Mouse (Mus musculus) layer of hippocampus, postnatal 25 days (tissue): ENCODE results near the gene Nedd4. TPM values are rescaled to one million over a fixed set of nuclear protein-coding genes. Genes with fewer than 3 reads are reported as not detected.
"Not testable (repeated sequence)": the region's sequence is repeated elsewhere in the genome, so short reads cannot be mapped to it uniquely, and the experiment has no call there.

ENCODE experiments used
- DNase-seq, 2 experiments: peaks; one replicate each; pipeline ENCODE4 v3.0.0; 2022; ENCODE audit warnings: mixed read lengths in 2 of 2, low spot score in 1 of 2; ENCODE audit errors: extremely low spot score in 1 of 2
- total RNA-seq, 2 experiments: library from RNA; stranded (reverse); gene quantifications; 2 replicates each; pipeline ENCODE4 v1.2.3; 2021

Gene Nedd4
- total RNA-seq, 2 experiments from 2014 or later, result 297 to 304 TPM

DNA sequence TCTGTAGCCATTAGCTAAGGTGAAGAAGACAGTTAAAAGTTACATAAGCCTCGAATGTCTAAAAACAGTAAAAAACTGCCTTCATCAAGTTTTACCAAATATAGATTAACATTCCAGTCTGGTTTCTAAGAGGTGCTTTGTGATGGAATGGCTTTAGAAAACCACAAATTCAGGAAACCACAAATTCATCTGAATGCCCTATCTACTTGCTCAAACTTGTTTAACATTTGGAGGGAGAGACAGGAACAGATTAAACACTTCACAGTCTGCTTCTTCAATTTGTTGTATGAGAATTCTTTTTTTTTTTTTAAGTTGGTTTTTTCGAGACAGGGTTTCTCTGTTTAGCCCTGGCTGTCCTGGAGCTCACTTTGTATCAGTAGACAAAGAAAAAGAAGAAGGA is 12.4 kb upstream of the Nedd4 start:
- DNase-seq, result no peak

DNA sequence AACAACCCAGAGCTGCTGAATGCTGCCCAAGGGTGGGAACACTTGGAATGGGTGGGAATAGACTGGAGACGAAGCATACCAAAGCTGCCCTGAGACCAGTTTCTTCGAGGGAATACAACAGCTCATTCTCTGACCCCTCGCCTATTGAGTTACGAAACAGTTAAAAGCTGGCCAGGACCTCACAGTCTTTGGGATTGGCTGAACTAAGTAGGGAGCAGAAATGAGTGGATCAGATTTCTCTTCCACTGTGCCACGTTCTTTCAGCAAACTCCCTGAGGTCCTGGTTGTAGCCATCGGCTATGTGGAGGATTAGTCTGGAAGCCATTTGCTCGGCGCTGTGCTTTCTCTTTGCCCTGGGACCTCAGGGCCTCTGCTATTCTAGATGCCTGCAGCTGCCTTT is 9.2 kb upstream of the Nedd4 start:
- no peak for DNase-seq

DNA sequence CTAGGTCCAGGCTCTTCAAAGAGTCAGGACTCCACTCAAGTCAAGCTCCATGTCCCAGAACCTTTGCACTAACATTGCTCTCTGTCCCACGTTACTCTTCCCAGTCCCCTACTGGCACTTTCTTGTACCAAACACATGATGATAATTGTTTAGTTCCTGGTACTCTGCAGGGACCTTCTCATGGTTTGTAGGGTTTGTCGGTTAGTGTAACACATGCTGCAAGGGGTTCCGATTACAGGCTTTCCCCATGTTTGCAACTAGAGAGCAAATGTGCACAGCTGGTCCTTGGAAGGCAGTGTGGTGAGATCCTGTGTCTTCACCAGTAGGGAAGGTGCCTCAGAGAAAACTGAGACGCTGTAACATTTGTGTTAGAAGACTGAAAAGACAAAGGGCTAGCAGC is 8.6 kb upstream of the Nedd4 start:
- no peak for DNase-seq

DNA sequence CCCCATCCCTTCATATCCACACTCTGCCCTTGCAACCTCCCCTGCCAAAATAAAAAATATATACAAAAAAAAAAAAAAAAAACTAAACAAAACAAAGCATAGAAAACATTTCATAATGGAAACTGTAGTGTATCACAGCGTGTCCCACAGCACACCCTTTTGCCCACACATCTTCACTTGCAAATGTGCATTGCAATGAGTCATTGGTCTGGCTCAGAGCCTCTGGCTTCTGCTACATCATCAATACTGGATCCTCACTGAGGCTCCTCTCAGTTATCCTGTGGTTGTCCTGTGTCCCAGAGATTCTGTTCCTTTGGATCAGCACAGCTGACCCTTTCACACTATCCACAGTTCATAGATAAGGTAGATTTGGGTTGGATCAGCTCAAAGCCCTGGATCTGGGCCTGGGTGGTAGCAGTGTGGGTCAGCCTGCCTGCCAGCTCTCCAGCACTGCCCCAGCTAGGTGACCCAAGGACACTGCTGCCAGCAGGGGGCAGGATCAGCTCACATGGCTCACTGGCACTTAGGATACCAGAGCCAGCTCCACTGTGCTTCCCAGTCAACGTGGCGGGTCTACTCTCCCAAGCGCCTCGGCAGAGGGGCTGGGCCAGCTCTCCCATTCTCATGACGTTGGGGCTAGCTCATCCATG is 7.4 kb upstream of the Nedd4 start:
- DNase-seq, result peak in 1 of 2 experiments; percentile 65

DNA sequence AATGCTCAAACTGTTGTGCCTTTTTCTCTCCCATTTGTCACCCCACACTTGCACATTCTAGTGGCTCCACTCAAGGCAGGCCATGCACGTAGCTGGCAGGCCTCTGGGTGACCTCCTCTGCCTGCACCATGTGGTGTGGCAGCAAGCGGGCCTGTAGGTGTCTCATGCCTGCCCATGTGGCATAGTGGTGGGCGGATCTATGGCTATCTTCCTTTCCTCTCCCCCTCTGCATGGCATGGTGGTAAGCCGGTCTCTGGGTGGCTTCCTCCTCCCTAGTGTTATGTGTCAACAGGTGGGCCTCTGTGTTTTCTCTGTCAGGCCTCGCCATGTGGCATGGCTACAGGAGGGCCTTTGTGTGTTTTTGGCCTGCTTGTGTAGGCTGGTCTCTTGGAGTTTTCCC is 6.5 kb upstream of the Nedd4 start:
- no peak for DNase-seq

DNA sequence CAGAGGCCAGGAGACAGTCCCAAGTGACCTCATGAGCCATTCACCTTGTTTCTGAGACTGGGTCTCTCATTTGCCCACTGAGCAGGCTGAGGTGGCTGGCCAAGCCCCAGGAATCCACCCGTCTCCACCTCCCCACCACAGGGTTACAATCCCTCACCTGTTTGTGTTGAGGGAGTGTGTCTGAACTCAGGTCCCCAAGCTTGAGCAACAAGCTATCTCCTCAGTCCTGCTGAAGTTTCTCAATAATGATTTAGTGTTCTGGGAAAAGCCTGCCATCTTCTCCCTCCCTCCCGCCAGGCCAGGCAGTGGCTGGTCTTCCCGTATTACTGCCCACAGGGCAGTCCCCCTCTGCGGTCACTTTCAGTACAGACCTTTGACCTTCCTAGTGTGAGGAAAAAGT is 5.7 kb upstream of the Nedd4 start:
- no peak for DNase-seq

DNA sequence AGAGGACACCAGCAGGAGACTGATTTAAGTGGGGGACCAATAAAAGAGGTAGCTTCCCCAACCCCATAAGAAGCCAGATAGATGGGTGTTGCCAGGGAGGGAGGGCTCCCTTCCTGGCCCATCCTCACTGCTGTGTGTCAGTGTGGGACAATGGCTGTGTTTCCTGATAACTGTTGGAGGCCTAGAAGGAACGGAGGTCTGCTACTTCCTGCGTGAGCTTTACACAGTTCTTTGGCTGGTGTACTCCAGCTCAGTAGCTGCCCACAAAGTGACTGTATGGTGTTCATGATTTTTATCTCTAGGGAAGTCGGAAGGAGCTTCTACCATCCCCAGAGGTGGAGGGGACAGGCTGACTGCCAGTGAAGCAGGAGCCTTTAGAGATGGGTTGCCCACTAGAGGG is 5.2 kb upstream of the Nedd4 start:
- DNase-seq, result no peak

DNA sequence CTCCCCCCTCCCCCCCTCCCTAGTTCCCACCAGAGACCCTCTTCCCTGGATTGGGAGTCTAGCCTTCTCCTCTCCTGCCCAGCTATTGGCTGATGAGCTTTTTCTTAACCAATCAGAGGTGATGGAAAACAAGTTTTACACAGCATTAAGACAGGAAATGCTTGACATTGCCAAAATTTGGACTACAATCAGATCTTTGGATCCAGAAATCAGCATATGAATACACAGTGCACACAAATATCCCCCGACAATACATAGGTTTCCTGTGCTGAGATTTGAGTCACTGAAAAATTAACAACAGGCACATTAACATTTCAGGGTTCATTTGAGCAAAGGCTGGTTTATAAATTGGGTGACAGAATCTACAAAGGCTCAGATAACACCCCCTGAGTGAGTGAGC is 4.5 kb upstream of the Nedd4 start:
- no peak for DNase-seq

DNA sequence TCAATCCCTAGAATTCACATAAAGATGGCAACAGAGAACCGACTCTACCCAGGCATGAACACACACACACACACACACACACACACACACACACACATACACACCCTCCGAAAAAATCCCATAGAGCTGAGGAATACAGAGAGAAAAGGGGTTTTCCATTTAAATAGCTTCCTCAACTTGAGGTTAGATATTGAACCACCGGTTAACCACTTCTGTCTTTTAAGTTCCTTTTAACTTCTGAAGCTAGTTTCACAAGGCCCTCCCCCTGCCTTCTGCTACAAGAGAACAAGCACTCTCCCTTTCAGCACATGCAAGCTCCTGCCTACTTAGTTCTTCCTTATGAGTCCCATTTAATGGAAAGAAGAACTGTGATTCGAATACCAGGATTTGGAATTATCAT is 2.0 kb upstream of the Nedd4 start:
- DNase-seq, result no peak

DNA sequence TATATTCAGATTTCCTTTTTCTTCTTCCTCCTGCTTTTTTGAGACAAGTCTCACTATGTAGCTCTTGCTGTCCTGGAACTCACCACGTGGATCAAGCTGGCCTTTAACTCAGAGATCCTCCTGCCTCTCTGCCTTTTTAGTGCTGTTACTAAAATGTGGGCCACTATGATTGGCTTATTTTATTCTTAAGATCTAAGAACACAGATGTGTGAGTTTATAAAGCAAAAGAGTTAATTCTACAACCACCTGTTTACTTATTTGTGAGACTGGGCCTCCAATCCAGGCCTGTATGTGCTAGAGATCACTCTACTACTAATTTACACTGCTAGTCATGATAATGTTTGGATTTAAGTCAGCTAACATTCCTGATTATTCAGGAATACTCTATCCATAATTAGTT is 1.2 kb upstream of the Nedd4 start:
- no peak for DNase-seq

DNA sequence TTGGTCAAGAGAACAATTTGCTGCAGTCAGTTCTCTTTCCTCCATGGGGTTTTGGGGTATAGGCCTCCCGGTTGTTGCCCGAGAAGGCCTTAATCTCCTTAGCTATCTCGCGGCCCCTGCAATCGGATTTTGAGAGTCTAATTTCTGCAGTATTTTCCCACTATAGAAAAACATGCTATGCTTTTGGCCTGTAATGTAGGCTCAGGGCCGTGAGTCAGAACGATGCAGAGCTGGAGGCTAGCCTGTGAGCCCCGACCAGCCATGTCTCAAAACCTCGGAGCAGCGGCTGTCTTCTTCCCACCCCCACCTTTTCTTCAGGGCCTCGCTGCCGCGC is 618 bp upstream of the Nedd4 start:
- no peak for DNase-seq

DNA sequence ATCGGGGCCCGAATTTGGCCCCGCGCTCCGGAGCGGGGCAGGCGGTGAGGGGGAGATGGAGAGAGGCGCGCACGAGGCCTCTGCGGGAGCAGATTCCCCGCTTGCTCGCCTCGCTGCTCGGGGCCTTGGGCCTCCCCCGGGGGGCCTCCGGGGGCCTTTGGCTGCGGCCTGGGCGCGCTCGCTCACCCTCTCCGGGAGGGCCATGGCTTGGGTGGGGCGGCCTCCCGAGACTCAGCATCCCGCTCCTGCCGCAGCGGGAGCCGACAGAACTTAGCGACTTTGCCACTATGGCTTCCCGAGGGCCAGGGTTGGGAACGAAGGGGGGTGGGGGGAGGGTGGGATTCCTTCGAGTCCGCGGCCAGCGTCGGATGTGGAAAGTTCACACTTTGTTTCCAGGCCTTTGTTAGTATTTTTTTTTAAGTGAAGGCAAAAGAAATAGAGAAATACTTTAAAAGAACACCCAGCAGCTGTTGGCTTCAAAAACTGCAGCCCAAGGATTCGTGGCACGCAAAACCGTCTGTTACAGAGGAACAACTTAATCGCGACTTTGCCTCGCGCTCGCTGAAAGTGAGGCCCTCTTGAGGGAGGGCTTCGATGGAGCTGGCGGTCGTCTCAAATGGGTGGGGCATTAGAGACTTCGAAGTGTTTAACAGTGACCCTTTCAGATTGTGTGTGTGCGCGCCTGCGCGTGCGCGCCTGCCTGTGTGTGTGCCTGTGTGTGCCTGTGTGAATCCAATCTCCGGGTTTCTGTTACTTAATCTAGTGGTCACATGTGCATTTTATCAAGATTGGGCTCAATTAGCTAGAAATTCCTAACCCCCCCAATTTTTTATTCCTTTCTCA is 766 bp downstream of the Nedd4 start:
- peak; percentile 44 to 56 for DNase-seq

DNA sequence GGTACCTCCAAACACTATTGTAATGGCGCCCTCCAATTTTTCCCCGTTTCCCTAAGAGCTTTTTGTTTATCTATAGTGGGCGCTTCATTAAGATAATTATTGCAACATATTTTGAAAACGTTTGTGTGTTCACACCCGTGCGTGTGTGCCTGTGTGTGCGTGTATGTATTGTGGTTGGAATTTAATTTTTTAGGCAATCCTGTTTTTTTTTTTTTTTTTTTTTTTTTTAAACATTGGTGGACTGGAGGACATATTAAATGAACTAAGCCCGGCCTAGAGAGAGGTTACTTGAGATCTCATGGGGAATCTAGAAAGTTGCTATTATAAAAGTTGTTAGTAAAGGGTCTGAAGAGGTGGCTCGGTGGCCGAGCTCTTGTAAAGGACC is 1.4 kb downstream of the Nedd4 start:
- no peak for DNase-seq

DNA sequence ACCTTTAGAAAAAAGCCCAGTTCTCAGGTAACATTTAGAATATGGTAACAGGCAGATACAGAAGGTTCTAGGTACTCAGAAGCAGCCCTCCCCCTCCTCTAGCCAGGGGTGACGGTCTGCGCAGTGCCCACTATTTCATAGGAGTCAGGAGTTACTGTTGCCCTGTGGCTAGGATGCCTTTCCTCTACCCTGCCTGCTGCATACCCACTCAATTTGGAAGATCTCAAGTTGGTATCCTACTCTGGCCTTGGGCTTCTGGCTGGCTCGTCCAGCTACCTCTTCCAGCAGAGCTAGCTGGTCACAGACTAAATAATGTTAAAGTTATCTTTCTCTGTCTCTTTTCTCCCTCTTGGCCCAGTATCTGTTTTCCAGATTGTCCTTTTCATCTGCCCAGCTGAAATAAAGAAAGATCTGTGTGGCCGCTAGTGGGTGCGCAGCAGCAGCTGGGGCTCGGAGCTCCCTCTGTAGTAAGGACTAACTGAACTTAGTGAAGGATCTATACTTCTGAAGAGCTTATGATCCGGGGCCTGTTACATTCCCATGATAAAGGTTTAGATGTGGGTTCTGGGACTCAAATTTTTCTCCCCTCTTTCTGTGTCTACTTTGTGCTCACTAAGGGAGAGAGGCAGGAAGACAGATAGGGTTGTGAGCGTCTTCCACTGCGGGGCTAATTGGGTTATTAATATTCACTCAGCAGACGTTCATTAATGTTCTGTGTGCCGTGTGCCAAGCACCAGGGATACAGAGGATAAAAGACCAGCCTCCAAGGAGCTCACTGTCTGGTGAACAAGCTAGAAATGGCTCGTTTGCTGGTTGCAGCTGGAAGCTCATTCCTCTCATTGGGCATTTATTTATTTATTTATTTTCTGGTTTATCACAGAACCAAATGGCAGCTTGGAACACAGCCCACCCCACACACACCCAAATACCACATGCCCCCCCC is 2.5 kb downstream of the Nedd4 start:
- no peak for DNase-seq

DNA sequence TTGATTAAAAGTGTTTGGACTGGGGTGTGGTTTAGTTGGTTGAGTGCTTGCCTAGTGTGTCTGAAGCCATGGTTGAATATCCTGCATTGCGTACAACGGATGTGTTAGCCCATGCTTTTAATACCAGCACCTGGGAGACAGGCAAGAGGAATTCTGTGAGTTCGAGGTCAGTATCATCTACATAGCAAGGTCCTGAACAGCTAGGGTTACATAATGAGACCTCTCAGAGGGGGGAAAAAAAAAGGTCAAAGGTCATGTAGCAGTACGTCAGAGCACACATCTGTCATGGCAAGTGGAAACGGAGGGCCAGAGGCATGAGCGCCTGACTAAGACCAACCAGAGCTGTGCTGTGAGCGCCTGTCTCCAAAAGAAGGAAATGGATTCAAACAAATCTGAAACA is 3.4 kb downstream of the Nedd4 start:
- DNase-seq, result no peak

DNA sequence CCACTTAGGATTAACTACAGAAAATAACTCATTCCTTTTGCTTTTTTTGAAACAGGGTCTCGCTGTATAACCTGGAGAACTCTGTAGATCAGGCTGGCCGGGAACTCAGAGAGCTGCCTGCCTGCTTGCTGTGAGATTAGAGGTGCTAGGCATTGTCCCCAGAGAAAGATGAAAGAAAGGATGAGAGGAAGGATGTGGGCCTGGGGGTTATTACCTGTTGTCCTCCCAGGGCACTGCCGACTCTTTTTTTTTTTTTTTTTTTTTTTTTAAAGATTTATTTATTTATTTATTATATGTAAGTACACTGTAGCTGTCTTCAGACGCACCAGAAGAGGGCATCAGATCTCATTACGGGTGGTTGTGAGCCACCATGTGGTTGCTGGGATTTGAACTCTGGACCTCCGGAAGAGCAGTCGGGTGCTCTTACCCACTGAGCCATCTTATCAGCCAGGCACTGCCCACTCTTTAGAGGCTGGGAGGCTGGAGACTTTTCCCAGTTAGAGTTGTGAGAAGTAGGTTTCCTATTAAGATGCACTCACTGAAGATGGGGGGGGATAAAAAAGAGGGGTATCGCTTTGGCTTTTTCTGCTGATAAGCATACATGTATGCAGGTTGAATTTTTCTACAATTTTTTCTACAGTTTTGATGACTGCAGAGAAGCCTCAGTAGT is 4.3 kb downstream of the Nedd4 start:
- DNase-seq, result not testable (repeated sequence)

DNA sequence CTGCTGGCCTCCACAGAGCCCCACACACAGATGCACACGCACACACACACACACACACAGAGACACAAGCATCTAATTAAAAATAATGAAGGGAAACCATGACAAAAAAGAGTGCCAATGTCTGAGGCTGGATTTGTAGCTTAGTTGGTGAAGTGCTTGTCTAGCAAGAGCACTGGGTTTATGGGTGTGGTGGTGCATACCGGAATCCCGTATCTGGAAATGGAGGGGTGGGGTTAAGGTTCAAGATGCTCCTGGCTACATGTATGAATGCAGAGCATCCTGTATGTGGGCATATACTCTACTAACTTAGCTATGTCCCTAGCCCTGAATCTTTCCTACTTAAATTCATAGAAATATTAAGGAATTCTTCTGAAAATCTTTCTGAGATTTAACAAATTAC is 5.0 kb downstream of the Nedd4 start:
- no peak for DNase-seq

DNA sequence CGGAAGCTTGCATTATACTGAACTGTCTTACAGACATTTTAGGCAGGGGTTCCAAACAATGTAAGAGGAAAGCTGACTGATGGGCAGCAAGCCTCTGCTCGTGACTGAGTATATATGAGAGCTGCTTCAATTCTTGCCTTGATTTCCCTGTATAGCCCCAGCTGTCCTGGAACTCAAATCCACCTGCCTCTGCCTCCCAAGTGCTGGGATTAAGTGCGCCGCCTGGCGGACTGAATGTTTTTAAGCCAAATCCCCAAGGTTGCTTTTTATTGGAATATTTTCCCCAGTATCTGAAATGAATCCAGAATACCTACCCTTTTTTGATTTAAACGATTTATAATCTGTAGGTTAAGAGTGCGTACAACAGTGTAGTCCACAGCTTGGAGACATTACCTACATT is 7.2 kb downstream of the Nedd4 start:
- no peak for DNase-seq

DNA sequence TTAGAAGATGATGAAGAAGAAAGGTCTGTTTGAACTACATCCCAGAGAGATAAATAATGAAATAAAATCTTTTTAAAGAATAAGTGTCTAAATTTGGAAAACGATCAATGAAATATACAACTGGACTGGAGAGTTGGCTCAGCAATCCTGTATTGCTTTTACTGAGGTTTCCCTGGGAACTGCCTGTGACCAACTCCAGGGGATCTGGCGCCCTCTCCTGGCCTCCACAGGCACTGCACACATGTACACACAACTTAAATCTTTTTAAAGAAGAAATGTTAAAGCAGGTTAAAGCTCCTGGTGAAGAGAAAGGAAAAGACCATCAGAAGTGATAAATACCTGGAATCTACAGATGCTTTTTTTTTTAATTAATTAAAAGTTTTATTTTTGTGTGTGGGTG is 10.2 kb downstream of the Nedd4 start:
- peak; percentile 59 to 90 for DNase-seq

DNA sequence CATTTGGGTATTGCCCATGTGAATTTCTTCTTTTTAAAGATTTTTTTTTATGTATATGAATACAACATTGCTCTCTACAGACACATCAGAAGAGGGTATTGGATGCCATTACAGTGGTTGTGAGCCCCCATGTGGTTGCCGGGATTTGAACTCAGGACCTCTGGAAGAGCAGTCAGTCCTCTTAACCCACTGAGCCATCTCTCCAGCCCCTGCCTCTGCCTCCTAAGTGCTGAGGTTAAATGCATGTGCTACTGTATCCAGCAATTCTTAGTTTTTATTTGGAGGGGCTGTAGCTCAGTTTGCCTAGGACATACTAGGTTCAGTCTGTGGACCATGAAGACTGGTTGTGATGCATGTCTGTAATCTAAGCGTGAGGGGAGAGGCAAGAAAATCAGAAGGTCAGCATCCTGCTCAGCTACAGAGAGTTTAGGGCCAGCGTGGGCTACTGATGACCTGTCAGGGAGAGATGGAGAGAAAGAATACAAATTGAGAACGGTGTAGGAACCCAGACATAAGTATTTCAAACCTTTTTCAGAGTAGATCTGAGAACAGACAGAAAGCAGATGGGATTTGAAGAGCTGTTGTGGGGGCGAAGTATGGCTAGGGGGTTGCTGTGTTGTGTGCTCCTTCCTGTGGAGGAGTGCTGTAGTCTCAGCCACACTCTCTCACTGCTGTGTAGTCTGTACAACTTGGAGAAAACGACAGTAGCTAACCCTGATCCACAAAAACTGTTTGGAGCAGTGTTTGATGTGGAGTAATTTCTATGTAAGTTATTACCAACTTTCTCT is 13.0 kb downstream of the Nedd4 start:
- DNase-seq, result no peak
